Mouse (Mus musculus) layer of hippocampus, adult 11-12 months (tissue): ENCODE measurements around the gene Mon1a.

Experiments
- DNase-seq: peaks from one replicate; pipeline ENCODE4 v3.0.0; 2022; ENCODE audit warnings: low spot score

The Mon1a gene

DNA sequence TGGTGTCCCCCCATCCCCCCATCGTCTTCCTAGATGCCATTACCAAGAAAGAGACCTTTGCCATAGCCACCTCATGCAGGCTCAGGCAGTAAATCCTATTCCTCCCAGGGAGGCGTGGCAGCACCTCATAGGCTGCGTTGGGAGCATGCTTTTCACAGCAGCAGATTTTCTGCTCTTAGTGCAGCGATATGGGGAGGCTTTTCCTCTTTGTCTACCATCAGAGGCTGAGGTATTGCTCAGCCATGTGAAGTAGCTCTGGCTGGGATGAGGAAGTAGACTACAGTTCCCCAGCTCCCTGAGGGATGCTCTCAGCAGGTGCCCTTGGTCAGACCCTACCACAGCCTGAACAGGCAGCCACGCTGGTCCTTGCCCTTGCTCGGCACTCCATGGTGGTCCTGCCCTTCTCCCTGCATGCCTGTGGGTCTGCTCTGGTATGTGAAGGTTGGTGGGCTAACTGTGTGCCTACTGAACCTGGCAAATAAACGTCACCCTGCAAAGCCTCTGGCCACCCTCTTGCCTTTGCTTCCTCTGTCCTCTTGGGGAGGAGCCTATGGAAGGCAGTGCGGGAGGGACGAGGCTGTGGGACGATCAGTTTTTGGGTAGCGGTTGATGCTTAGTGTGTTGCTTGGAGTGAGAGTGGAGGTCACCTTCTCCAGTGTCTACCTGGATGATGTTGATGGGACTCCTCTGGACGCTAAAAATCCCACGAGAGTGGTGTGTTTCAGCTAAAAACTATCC, 61.4 kb downstream of the Mon1a start:
- DNase-seq, result no peak

DNA sequence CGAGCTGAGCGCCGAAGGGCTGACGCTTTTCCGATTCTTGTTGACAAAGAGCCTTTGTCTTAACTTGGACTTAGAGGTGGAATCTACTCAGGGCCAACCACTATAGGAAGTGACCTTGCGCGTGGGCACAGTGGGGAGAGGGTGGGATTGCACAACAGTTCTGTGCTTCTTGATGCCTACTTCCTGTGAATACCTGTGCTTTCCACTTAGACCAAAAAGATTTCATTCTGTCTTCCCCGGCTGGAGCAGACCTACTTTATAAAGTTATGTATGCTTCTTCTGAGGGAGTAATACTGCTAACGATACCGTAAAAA, 61.9 kb downstream of the Mon1a start, which contains the start of gene Traip:
Gene Traip, plus strand, starts transcription at position 215 of the 314 bp plus-strand sequence.
- no peak for DNase-seq

DNA sequence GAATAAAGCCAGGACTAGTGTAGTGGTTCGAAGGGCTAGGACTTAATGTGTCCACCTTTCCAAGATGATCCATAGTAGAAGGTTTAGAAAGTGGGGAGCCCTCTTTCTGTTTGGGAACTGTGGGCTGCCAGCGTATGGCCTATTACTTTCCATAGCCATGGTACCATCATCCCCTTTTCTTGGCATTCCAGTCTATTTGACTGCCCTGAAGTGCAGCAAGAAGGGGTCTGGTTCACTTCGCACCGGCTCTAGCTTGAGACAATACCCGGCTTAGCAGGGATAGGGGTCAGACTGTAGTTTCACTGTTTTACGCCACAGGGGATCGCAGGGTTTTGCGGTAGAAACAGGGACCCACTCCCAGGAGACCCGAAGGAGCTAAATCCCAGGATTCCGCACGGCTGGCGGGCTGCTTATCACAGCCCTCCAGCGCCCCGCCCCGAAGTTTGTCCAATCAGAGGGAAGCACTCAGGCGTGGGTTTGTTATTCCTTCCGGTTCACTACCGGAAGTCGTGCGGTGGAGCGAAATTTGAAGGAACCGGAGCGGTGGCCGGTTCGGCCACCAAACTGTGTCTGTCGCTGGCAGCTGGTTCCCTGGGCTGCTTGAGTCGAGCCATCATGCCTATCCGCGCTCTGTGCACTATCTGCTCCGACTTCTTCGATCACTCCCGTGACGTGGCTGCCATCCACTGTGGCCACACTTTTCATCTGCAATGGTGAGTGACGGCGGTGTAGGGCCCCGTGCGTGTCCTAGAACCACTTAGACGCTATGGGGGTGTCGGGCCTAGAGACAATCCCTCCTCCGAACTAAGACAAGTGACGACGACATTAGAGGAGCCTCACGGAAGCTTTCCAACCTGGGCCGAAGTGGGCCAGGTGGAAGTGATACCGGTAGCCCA, 62.8 kb downstream of the Mon1a start:
- DNase-seq, result peak; percentile 92
